Mouse (Mus musculus) neural tube, embryonic 12.5 days (tissue): ENCODE measurements at regions not wholly inside any gene's neighbourhood (a gene's known extent, or its start where the extent isn't known, plus 50 kb on each side); places are given as distances from the start of the nearest gene placed in this dataset.

Experiments
- ATAC-seq: fragments of 200-750 bp; cut with Nextera tagmentation; 2 replicates; pipeline ENCODE4 v1.8.0; 2017; ENCODE audit warnings: low read depth, mild to moderate bottlenecking, moderate TSS enrichment, moderate library complexity; ENCODE audit not compliant: low FRiP score
- H3K27ac ChIP-seq: fragments of 300-500 bp; sonication (generic); 2 replicates; pipeline ENCODE4 v1.5.1; 2016
- H3K27me3 ChIP-seq: fragments of 300-500 bp; sonication (generic); replicated peaks from 2 replicates; pipeline ENCODE4 v1.6.1; 2016; ENCODE audit warnings: mild to moderate bottlenecking
- H3K36me3 ChIP-seq: fragments of 300-500 bp; sonication (generic); 2 replicates; pipeline ENCODE4 v1.6.1; 2016; ENCODE audit warnings: mild to moderate bottlenecking
- H3K4me1 ChIP-seq: fragments of 300-500 bp; sonication (generic); 2 replicates; pipeline ENCODE4 v1.6.1; 2016
- H3K4me2 ChIP-seq: fragments of 300-500 bp; sonication (generic); replicated peaks from 2 replicates; pipeline ENCODE4 v1.6.1; 2016; ENCODE audit warnings: mild to moderate bottlenecking
- H3K4me3 ChIP-seq: fragments of 300-500 bp; sonication (generic); 2 replicates; pipeline ENCODE4 v1.5.1; 2016
- H3K9ac ChIP-seq: fragments of 300-500 bp; sonication (generic); 2 replicates; pipeline ENCODE4 v1.6.1; 2016; ENCODE audit warnings: mild to moderate bottlenecking
- H3K9me3 ChIP-seq: fragments of 300-500 bp; sonication (generic); 2 replicates; pipeline ENCODE4 v1.6.1; 2016; ENCODE audit warnings: mild to moderate bottlenecking
- WGBS: fragments of 180-500 bp; shearing (Covaris S2); methylation state at CpG from one replicate; pipeline ENCODE4 v1.1.7; 2016; 5-methylcytosine and 5-hydroxymethylcytosine counted together

DNA sequence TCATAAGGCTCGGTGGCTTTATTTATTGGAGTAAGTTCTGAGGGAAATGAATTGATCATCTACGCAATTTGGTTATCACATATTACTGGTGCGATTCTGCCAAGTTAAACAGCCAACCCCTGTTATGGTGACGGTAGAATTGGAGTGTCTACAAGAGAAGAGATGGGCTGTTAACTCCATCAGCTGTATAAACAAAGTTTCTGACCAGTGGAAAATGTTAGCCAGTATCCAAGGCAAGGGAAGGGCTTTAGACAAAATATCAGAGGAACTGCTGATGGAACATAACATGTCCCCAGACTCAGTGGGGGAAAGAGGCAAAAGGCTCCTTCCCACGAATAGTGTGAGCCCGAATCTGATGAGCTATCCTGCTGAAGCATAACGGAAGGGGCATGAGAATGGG is 560.9 kb downstream of the Ebf1 start:
- no peaks in the 10 kb centered on the region for H3K4me1 ChIP-seq
- H3K4me2 ChIP-seq = no peak overlapping the region
- WGBS = 80% methylated on average over 7 of the region's 7 CpGs
- H3K9ac ChIP-seq = no peak overlapping the region
- H3K36me3 ChIP-seq = no peaks in the 10 kb centered on the region
- no peak overlapping the region for H3K27ac ChIP-seq
- ATAC-seq = no peak
- H3K9me3 ChIP-seq = no peaks in the 10 kb centered on the region
- no peaks in the 10 kb centered on the region for H3K27me3 ChIP-seq
- H3K4me3 ChIP-seq = no peak overlapping the region

DNA sequence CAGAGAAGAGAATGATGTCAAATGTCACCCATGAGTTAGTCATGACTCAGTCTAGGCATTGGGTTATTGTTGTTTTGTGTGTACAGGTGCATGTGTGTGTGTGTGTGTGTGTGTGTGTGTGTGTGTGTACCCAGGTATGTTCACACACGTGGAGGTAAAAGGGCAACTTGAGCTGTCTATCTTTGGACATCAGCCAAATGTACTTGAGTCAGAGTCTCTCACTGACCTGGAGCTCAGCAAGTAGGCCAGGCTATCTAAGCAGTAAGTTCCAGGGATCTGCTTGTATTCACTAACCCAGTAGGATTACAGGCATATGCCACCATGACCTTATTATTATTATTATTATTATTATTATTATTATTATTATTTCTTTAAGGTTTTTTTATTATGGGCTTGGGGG is 561.9 kb downstream of the Ebf1 start:
- WGBS = 89% methylated on average over 1 of the region's 1 CpGs
- no peak for ATAC-seq
- no peaks in the 10 kb centered on the region for H3K36me3 ChIP-seq

DNA sequence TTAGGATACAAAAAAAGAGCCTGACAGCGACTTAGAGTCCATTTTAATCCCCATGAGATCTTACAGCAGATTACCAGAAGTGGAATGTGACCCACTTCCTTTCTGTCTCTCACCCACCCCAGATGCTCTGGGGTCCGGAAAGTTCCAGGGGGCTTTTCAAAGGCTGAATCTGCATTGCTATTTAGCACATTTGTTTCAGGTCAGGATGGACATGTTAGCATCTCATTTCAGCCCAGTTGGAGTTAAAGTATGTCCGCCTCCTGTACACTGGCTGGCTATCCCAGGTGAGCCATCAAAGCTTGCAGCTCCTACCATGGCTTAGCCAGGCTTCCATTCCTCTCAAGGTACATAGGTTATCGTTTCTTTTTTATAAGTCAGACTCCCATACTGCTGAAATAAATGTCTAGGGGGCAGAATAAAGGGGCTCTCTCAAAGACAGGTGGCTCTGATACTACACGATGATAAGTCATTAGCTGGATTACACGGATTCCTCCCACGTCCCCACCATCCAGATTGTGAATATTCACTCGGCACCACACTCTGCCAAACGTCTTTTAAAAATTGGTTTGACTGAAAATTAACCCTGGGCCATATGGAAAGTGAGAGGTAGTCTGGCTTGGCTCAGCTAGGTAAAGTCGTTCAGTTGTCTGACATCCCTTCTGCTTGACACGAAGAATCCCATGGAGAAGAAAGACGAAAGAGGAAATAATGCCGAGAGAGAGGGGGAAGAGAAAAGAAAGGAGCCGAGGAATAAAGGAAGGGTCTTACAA is 573.7 kb downstream of the Ebf1 start:
- H3K27me3 ChIP-seq = no peaks in the 10 kb centered on the region
- no peaks in the 10 kb centered on the region for H3K36me3 ChIP-seq
- no peak overlapping the region for H3K4me3 ChIP-seq
- no peak overlapping the region for H3K27ac ChIP-seq
- H3K9me3 ChIP-seq = no peaks in the 10 kb centered on the region
- ATAC-seq = no peak
- H3K4me2 ChIP-seq = no peak overlapping the region
- 76% methylated on average over 14 of the region's 14 CpGs for WGBS
- H3K9ac ChIP-seq = no peak overlapping the region
- H3K4me1 ChIP-seq = no peaks in the 10 kb centered on the region

More for the DNA sequence above, 561.9 kb downstream of the Ebf1 start:
- H3K27me3 ChIP-seq = no peaks in the 10 kb centered on the region
- no peak overlapping the region for H3K9ac ChIP-seq
- no peak overlapping the region for H3K27ac ChIP-seq
- no peak overlapping the region for H3K4me3 ChIP-seq
- no peak overlapping the region for H3K4me2 ChIP-seq
- no peaks in the 10 kb centered on the region for H3K9me3 ChIP-seq
- no peaks in the 10 kb centered on the region for H3K4me1 ChIP-seq

DNA sequence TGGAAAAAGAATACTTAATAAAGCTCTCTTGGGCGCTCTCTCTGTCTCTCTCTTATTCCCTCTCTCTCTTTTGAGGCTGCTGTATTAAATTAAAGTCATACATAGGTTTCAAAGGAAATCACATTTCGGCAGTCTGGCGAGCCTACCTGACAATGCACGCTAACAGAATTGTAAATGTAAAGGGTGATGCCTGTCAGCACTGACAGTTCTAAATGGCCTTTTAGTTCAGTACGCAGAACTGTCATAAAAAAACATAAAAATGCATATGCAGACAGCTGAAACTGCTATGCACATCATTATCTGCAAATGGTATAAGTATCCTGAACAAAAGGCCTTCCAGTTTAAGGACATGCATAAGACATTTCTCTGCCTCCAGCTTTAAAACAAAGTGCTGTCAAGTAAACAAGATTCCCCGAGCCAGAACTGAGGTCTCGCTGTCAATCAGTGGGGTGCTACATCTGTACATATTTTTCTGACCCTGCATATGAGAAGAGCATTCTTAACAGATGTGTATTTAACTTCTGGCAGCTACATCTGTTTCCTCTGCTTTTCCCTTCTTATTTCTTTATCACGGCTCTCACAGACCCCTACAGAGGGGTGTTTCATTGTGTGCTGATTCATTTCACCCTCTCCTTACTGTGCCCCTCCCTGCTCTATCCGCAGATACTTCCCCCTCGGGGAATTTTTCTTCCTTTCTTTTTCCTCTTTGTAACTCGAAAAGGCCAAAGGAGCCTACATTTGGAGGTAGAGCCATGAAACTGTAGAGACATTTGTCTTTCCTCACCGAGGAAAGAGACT is 574.5 kb downstream of the Ebf1 start:
- H3K36me3 ChIP-seq = no peaks in the 10 kb centered on the region
- H3K4me2 ChIP-seq = no peak overlapping the region
- H3K4me1 ChIP-seq = no peaks in the 10 kb centered on the region
- 64% methylated on average over 12 of the region's 12 CpGs for WGBS
- H3K4me3 ChIP-seq = no peak overlapping the region
- H3K9ac ChIP-seq = no peak overlapping the region
- no peaks in the 10 kb centered on the region for H3K27me3 ChIP-seq
- H3K9me3 ChIP-seq = no peaks in the 10 kb centered on the region
- ATAC-seq = no peak
- no peak overlapping the region for H3K27ac ChIP-seq

DNA sequence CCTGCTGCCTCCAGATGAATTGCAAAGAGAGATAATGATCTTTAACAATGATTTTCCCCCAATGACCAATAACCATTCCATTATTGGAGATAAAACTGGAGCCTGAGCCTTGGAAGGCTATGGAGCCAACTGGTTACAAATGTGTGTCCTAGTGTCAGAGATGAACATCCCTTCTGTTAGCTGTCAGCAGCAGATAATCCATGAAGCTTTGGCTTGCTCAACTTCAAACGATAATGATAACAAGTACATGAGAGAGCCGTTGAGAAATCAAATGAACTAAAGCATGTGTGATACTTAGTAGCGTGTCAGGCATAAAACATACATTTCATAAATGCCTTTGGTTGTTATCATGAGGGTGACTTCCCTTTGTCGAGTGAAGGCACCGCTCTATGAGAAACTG is 576.2 kb downstream of the Ebf1 start:
- Histone ChIP-seq H3K4me1 (no peaks in the 10 kb centered on the region), H3K27ac (no peak overlapping the region), H3K9ac (no peak overlapping the region), H3K4me2 (no peak overlapping the region), H3K9me3 (no peaks in the 10 kb centered on the region), H3K27me3 (no peaks in the 10 kb centered on the region), H3K4me3 (no peak overlapping the region), H3K36me3 (no peaks in the 10 kb centered on the region)
- no peak for ATAC-seq
- 91% methylated on average over 5 of the region's 5 CpGs for whole genome bisulfite sequencing

DNA sequence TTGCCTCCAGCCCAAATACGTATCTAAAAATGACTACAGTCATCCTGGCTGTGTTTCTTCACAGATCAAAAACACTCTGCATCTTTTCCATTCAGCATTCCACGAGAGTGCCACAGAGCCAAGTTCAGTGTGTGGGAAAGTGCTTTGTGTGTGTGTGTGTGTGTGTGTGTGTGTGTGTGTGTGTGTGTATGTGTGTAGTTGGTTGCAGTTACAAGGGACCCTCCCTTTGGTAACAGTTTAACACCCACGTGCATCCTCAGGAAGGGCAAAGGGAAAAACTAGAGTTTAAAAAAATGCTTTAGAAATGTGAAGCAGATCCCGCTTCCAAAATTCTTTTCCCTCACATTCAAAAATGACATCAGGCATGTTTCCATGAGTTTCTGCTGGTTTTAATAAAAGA is 582.4 kb downstream of the Ebf1 start:
- Histone ChIP-seq H3K4me2 (no peak overlapping the region), H3K4me1 (no peaks in the 10 kb centered on the region)
- WGBS = 81% methylated on average over 4 of the region's 4 CpGs

DNA sequence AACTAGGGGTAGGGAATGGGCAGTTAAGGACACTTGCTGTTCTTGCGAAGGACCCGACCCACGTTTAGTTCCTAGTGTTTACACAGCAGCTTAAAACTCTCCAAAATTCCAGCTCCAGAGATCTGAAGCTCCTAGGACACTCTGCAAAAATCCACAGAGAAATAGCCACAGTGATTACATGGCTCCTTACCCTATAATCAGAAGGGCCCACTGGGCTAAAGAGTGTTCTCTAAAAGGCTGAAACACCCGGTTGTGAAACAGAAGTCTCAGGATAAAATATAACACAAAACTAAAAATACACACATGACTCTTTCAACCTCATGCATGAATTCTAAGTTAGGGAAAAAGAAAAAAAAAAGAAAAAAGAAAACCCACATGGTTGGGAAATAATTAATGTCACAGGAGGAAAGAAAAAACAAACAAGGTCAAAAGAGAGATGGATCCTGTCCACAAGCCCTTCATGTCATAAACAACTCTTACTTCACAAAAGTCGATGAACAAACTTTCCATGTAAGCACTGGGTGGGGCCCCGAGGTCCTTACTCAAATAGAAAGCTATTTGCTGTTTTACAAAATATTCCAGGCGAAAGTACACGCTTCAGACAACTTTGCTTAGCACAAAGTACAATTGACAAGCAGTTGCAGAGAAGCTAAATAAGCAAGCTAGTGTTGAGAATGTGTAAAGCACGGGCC is 583.7 kb downstream of the Ebf1 start:
- WGBS = 79% methylated on average over 9 of the region's 9 CpGs

More for the DNA sequence above, 582.4 kb downstream of the Ebf1 start:
- Histone ChIP-seq H3K36me3 (no peaks in the 10 kb centered on the region), H3K9me3 (no peaks in the 10 kb centered on the region), H3K4me3 (no peak overlapping the region), H3K9ac (no peak overlapping the region), H3K27me3 (no peaks in the 10 kb centered on the region), H3K27ac (no peak overlapping the region)
- no peak for ATAC-seq

DNA sequence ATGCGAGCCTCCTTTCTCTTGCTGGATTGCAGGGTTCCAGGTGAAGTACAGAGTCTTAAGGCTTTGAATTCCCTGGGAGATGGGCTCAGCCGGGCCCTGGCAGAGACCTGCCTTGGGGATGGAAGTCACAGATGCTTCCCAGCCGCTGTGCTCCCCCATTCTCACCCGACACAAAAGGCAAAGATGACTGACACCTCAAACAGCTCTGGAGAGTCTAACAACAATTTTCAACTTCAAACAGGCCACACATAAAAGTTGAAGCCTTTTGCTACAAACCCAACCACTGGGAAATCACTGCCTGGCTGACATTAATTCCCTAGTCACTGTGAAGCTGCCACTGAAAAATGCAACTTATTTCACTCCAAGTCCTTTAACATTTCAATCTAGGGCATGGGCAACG is 586.3 kb downstream of the Ebf1 start:
- Histone ChIP-seq H3K9me3 (no peaks in the 10 kb centered on the region), H3K4me3 (no peak overlapping the region), H3K9ac (no peak overlapping the region), H3K36me3 (no peaks in the 10 kb centered on the region), H3K4me2 (no peak overlapping the region), H3K27me3 (no peaks in the 10 kb centered on the region), H3K4me1 (no peaks in the 10 kb centered on the region), H3K27ac (no peak overlapping the region)
- WGBS = 77% methylated on average over 5 of the region's 5 CpGs
- ATAC-seq = no peak

More for the DNA sequence above, 583.7 kb downstream of the Ebf1 start:
- Histone ChIP-seq H3K4me2 (no peak overlapping the region), H3K27me3 (no peaks in the 10 kb centered on the region), H3K9ac (no peak overlapping the region), H3K36me3 (no peaks in the 10 kb centered on the region), H3K9me3 (no peaks in the 10 kb centered on the region), H3K4me1 (no peaks in the 10 kb centered on the region), H3K4me3 (no peak overlapping the region), H3K27ac (no peak overlapping the region)
- no peak for ATAC-seq

DNA sequence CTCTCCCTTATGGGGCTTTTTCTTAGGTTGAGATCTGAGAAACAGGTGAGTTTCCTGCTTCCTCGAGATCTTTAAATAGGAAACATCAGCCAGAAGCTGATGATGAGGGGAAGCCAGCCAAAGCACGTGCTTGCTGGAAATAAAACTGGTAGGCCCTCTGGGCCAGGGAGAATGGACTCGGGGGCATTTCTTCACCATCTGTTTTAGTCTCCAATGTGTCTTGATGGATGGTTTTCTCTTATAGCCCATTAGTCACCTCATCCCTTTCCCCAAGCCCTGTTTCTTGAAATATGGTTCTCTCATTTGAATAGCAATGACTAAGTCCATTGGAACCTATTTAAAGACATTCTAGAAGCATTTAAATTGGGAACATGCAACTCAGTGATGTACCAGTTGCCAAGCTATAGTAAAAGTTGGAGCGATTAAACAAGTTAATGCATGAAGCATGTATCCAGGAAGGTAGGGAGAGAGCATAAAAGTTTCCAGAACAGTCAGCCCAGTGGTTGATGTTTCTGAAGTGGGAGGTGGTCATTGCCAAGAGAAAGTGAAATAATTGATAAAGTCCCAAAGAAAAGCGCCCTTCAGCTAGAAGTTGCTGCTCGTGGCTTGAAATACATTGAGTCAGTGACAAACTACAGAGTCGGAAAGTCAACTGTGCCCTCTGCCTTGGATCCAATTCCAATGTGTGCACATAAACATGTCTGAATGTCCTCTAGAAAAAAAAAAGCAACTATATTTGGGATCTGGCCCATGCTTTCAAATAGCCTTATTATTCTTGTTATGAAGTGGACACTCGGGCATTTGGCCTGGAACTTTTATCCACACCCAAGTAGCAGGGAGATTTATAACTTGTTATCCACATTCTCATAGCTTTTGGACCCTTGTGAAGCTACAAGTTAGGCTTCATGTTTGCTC is 589.8 kb downstream of the Ebf1 start:
- no peak overlapping the region for H3K9ac ChIP-seq
- H3K27me3 ChIP-seq = no peaks in the 10 kb centered on the region
- no peak overlapping the region for H3K4me2 ChIP-seq
- no peak overlapping the region for H3K4me3 ChIP-seq
- no peaks in the 10 kb centered on the region for H3K9me3 ChIP-seq
- ATAC-seq = no peak
- no peak overlapping the region for H3K27ac ChIP-seq
- WGBS = 81% methylated on average over 8 of the region's 8 CpGs
- no peaks in the 10 kb centered on the region for H3K4me1 ChIP-seq
- no peaks in the 10 kb centered on the region for H3K36me3 ChIP-seq

DNA sequence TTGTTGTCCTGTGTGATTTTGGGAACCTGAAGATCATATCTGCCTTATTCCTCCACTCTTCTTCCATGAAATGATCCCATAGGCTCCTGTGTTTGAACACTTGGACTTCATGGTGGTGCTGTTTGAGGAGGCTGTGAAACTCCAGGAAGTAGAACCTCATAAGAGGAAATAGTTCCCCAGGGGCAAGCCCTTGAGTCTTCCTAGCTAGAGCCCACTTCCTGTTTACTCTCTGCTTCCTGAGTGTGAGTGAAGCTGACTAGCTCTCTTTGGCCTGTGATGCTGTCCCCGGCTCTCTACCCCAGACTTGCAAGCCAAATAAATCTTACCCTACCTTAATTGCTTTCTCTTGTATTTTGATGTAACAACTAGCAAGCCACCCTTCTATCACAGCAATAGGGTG is 597.0 kb downstream of the Ebf1 start:
- WGBS = 72% methylated on average over 1 of the region's 1 CpGs
- H3K27me3 ChIP-seq = no peaks in the 10 kb centered on the region
- no peak overlapping the region for H3K4me3 ChIP-seq
- no peaks in the 10 kb centered on the region for H3K4me1 ChIP-seq
- no peak for ATAC-seq
- no peak overlapping the region for H3K9ac ChIP-seq
- no peak overlapping the region for H3K4me2 ChIP-seq
- H3K36me3 ChIP-seq = no peaks in the 10 kb centered on the region
- H3K27ac ChIP-seq = no peak overlapping the region
- H3K9me3 ChIP-seq = no peaks in the 10 kb centered on the region

DNA sequence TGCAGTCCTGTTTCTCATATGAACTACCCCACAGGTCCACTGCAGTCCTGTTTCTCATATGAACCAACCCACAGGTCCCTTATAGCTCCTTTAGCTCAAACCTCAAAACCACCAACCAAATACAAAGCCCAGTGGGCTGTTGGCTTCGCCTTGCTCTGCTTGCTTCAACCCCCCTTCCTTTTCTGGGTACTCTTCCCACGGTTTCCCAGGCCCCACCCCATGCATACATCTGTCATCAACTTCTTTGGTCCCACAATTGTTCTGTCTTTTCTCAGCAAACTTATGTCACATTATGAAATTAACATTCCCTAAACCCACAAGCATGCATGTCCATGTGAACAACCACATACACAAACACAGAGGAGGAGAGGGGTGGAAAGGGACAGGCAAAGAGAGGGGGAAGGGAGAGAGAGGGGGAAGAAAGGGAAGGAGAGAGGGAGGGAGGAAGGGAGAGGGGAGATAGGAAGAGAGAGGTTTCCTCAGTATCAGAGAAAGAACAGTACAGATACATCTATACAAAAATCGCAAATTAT is 599.9 kb downstream of the Ebf1 start:
- no peak overlapping the region for H3K4me2 ChIP-seq
- H3K9ac ChIP-seq = no peak overlapping the region
- H3K4me3 ChIP-seq = no peak overlapping the region
- no peaks in the 10 kb centered on the region for H3K4me1 ChIP-seq
- ATAC-seq = no peak
- H3K27me3 ChIP-seq = no peaks in the 10 kb centered on the region
- no peaks in the 10 kb centered on the region for H3K9me3 ChIP-seq
- WGBS = 79% methylated on average over 3 of the region's 3 CpGs
- no peaks in the 10 kb centered on the region for H3K36me3 ChIP-seq
- no peak overlapping the region for H3K27ac ChIP-seq
